Mouse (Mus musculus) liver, embryonic 14.5 days (tissue): ENCODE results near the gene Taf5l.

Source experiments
- CTCF ChIP-seq: IDR thresholded peaks from 2 replicates; pipeline ENCODE4 v1.5.1; 2016; ENCODE audit warnings: antibody characterized with exemption, low read depth, control low read depth
- EP300 ChIP-seq: IDR thresholded peaks from 2 replicates; pipeline ENCODE4 v1.6.1; 2016; ENCODE audit warnings: antibody characterized with exemption, low read depth

DNA sequence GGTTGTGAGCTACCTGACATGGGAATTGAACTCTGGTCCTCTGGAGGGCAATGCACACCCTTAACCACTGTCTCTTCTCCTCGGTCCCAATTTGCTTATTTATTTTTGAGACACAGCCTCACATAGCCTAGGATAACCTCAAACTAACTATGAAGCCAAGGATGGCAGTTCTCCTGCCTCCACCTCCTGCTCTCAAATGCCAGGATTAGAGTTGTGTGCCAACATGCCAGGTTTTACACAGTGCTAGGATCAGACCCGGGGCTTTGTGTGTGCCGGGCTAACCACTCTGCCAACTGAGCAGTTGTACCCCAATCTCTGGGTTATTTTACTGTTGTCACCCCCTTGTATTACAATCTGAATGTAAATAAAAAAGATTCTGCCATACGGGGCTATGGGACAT lies 43.7 kb downstream of the Taf5l start:
- TF ChIP-seq CTCF (no peak), EP300 (no peak)
